Mouse (Mus musculus) embryonic fibroblast, embryonic 13.5 days (primary cell): ENCODE measurements at regions not wholly inside any gene's neighbourhood (a gene's known extent, or its start where the extent isn't known, plus 50 kb on each side); places are given as distances from the start of the nearest gene placed in this dataset.

ENCODE experiments used
- CTCF ChIP-seq: IDR thresholded peaks from 2 replicates; pipeline ENCODE4 v1.5.1; 2011; ENCODE audit warnings: mild to moderate bottlenecking, control low read depth, low read length, moderate library complexity, borderline replicate concordance; ENCODE audit not compliant: insufficient read depth
- POLR2A ChIP-seq: IDR thresholded peaks from 2 replicates; pipeline ENCODE4 v1.6.1; 2011; ENCODE audit warnings: low read depth, mild to moderate bottlenecking, control low read depth, low read length, moderate library complexity

GRCm38 (mm10) chr6:143451869-143452268 is 284.8 kb downstream of the Etnk1 start:
- TF ChIP-seq POLR2A (no peak), CTCF (no peak)
